Mouse (Mus musculus) kidney, adult 11 months (tissue): Measurements from ENCODE around the gene Cryz.
"Not testable (repeated sequence)": the region's sequence is repeated elsewhere in the genome, so short reads cannot be mapped to it uniquely, and the experiment has no call there.

Source experiments
- DNase-seq: peaks from one replicate; pipeline ENCODE4 v3.0.0; 2022

Gene Cryz

DNA sequence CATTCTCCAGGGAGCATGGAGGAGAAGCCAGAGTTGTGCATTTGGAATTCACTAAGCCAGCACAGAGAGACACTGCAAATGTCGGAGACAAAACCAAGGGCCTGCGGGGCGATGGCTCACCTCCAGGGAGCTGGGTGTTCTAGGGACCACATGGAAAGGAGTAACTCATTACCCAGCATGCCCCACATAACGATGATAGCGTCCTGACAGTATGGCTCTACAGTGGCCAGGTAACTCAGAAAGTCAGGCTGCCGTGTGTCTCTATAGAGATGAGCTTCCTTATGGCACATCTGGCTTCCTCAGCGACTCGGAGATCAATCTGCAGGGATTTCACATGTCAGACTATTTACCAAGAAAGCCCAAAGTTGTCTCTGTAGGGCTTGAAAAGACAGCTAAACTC lies 18.3 kb downstream of the Cryz start:
- DNase-seq: no peak

DNA sequence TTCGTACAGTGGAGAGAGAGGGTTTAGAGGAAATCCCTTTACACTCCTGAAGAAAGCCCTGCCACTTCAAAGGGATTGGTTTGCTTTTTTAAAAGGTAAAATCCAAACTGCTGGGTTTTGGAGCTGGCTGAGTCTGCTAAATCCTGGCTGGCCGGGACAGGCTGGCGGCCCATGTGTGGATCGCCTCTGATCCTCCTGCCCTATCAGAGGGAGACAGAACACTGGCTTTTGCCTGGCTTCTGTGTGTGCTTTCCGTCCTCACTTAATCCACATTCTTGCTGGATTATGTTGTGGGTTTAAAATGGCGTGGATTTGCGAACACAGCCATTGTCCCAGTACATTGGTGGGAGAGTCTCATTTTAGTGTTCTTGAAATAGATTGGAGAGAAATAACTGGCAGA lies 18.8 kb downstream of the Cryz start:
- DNase-seq: no peak

GRCm38 (mm10) chr3:154616106-154616505 lies 19.6 kb downstream of the Cryz start:
- DNase-seq: no peak

- no peak for DNase-seq
Observed at GRCm38 (mm10) chr3:154628284-154628683, 31.8 kb downstream of the Cryz start.

GRCm38 (mm10) chr3:154631281-154631680 lies 34.8 kb downstream of the Cryz start:
- DNase-seq: not testable (repeated sequence)

DNA sequence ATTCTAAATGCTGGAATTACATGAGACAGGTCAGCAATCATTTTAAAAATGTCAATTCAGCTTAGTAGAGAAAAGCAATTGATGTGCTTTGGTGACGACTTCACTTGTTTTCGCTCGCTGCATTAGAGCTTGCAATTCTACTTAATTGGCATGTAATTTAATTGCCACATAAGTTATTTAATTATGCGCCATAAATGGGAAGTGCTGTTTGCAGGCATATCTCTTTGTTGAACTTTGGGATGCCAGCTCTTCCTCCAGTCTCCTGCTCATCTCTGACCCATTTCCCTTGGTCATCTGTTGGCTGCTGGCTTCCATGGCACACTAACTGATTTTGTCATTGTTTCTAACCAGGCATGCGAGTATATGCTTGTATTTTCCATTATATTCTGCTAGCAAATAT lies 36.6 kb downstream of the Cryz start:
- DNase-seq: no peak

- no peak for DNase-seq
Observed at GRCm38 (mm10) chr3:154646638-154647442, 50.3 kb downstream of the Cryz start.

GRCm38 (mm10) chr3:154647443-154647780 lies 50.9 kb downstream of the Cryz start:
- DNase-seq: no peak

DNA sequence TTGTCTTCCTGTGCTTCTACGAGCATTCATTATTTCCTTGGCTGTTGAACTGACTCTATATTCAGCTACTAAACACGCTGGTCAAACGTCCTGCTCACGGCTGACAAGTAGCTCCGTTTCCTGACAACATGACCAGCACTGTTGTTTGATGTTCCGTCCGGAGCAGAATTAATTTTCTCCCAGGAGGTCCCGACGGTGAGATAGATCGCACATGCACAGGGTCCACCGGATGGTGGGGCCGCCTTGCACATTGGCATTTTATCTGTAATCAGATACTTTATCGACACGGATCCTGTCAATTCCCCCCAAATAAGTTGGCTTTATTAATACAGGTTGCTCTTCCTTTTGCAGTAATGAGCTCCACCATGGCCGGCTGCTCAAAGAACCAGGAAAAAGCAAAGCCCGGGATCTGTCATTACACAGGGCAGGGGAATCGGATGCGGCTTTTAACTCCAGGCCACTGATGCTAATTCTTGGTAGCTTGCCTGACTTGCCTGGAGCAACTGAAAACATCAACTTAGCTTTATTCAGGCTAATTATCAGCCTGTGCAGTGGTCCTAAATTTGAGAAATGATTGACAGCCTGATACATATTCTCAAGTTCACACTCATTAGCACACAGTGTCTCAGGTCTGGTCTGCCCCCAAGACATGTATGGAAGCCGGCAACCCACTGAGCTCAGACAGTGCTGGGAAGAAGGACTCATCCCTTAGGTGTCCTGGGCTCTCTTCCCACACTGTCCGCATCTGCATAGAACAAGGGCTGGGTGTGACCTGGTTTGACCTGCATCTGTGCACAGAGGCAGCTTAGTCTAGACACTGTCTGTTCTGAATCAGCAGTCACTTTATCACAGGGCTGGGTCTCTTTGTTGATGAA lies 53.1 kb downstream of the Cryz start:
- no peak for DNase-seq

GRCm38 (mm10) chr3:154651192-154651821 lies 54.8 kb downstream of the Cryz start:
- no peak for DNase-seq

GRCm38 (mm10) chr3:154652581-154653420 lies 56.3 kb downstream of the Cryz start:
- DNase-seq: no peak

- no peak for DNase-seq
Observed at GRCm38 (mm10) chr3:154653454-154653853, 56.9 kb downstream of the Cryz start.

DNA sequence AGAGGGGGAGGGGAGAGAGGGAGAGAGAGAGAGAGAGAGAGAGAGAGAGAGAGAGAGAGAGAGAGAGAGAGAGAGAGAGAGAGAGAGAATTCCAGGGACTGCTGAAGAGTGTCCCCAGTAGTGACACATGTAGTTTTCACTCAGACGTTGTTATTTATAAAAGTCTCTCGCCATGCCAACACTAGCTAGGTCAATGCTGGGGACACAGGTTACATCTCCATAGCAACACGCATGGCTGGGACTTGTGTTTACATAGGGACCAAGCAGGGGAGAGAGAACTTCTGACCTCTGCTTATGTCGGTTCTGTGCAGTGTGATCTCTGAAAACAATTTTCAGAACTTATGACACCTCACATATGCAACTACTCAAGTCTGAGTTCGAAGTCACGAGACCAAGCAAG lies 57.8 kb downstream of the Cryz start:
- DNase-seq: no peak

- DNase-seq: no peak
Observed at GRCm38 (mm10) chr3:154654901-154655300, 58.4 kb downstream of the Cryz start.

DNA sequence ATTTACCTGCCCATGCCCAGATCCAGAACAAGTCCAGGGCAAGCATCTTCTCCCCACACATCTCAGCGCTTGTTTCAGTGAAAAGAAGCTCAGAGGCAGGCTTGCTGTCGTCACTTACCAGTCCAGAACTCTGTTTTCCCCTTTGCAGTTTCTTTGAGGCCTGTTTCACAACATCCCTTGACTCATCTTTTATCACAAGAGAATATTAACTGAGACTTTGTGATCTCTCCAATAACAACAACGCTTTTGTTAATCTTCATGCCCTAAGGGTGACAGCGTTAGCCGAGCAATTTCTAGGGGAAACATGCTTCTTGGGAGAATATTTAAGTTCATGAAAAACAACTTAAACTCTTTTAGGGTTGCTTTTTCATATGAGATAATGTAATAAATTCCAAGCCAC lies 59.2 kb downstream of the Cryz start:
- no peak for DNase-seq

GRCm38 (mm10) chr3:154663545-154663944 lies 67.0 kb downstream of the Cryz start, which contains the start of gene Erich3:
Gene Erich3 (plus strand): TSS chr3:154663859.
- no peak for DNase-seq

GRCm38 (mm10) chr3:154663976-154664581 lies 67.6 kb downstream of the Cryz start:
- peak; percentile 13 for DNase-seq

- DNase-seq: no peak
Observed at GRCm38 (mm10) chr3:154664636-154665035, 68.1 kb downstream of the Cryz start.

DNA sequence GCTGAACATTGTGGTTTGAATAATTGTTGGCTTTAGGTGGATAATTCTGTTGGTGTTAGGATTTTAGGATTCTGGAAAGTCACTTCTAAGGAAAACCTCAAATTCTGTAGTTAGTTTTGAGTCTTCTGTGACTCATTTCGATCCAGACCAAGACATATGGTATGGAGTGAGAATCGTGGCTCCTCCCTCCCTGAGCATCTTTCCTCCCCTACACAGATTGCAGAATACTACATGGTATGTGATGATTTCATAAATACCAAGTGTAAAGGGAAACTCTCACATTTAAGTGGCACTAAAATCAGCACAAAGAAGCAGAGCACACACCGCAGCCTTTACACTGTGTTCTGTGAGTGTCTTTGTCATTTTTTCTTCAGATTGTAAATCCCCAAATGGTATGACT lies 72.0 kb downstream of the Cryz start:
- DNase-seq: no peak

GRCm38 (mm10) chr3:154670584-154670983 lies 74.1 kb downstream of the Cryz start:
- DNase-seq: no peak

GRCm38 (mm10) chr3:154671013-154671412 lies 74.5 kb downstream of the Cryz start:
- no peak for DNase-seq
